Mouse (Mus musculus) cerebellum, adult 2 months (tissue): ENCODE data around the gene Cldn14.

Experiments
- CTCF ChIP-seq: fragments of 200-500 bp; IDR thresholded peaks from 2 replicates; pipeline ENCODE4 v1.5.1; 2011; ENCODE audit warnings: low read depth, mild to moderate bottlenecking, control low read depth, low read length, moderate library complexity, borderline replicate concordance; ENCODE audit not compliant: insufficient read depth
- POLR2A ChIP-seq: fragments of 200-500 bp; IDR thresholded peaks from 2 replicates; pipeline ENCODE4 v1.6.1; 2011; ENCODE audit warnings: low read length, control low read depth, borderline replicate concordance; ENCODE audit not compliant: insufficient read depth

DNA sequence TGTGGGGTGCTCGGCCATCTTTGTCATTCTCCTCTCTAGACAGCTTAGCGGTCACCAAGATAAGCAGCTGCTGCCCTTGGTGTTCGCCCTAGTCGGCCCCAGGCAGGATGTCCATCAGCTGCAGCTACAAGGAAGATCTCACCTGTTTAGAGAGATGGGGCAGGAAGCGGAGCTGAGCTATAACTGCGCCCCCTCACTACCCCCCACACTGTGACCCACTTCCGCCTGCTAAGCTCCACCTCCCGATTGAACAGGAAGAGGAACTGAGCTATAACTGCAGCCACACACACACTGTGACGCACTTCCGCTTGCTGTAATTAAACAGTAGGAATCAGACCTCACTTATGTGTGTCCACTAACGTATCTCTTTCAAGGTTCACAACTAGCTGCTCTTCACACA is 26.3 kb downstream of the Cldn14 start:
- TF ChIP-seq POLR2A (no peak), CTCF (no peak)
